Mouse (Mus musculus) T-cell, adult 2 months (primary cell): ENCODE data around the gene Crispld2.

ENCODE experiments used
- DNase-seq: peaks from one replicate; pipeline ENCODE4 v3.0.0; 2022; ENCODE audit warnings: low spot score

Gene Crispld2

GRCm38 (mm10) chr8:119992249-119992648 is at the start of gene Crispld2:
Gene Crispld2 (plus strand): TSS chr8:119992438.
- DNase-seq: peak; percentile 4

GRCm38 (mm10) chr8:119943616-119944015 is 48.6 kb upstream of the Crispld2 start:
- no peak for DNase-seq

GRCm38 (mm10) chr8:119944096-119944811 is 48.0 kb upstream of the Crispld2 start:
- peak; percentile 57 for DNase-seq

- peak; percentile 71 for DNase-seq
These were observed 45.8 kb upstream of the Crispld2 start for GRCm38 (mm10) chr8:119946326-119946865.

GRCm38 (mm10) chr8:119947653-119948052 is 44.6 kb upstream of the Crispld2 start:
- DNase-seq: no peak

GRCm38 (mm10) chr8:119948340-119948739 is 43.9 kb upstream of the Crispld2 start:
- DNase-seq: peak; percentile 58

GRCm38 (mm10) chr8:119952282-119952681 is 40.0 kb upstream of the Crispld2 start:
- no peak for DNase-seq

- DNase-seq: no peak
These were observed 39.5 kb upstream of the Crispld2 start for GRCm38 (mm10) chr8:119952747-119953146.

GRCm38 (mm10) chr8:119955333-119955732 is 36.9 kb upstream of the Crispld2 start:
- no peak for DNase-seq

GRCm38 (mm10) chr8:119958076-119958475 is 34.2 kb upstream of the Crispld2 start:
- DNase-seq: no peak

GRCm38 (mm10) chr8:119960531-119961104 is 31.6 kb upstream of the Crispld2 start:
- no peak for DNase-seq

GRCm38 (mm10) chr8:119964859-119965258 is 27.4 kb upstream of the Crispld2 start:
- DNase-seq: no peak

- no peak for DNase-seq
These were observed 24.8 kb upstream of the Crispld2 start for GRCm38 (mm10) chr8:119967435-119967834.

- DNase-seq: no peak
These were observed 22.1 kb upstream of the Crispld2 start for GRCm38 (mm10) chr8:119970169-119970568.

- peak; percentile 20 for DNase-seq
These were observed 19.7 kb upstream of the Crispld2 start for GRCm38 (mm10) chr8:119972558-119972957.

GRCm38 (mm10) chr8:119978770-119979381 is 13.4 kb upstream of the Crispld2 start:
- DNase-seq: no peak

GRCm38 (mm10) chr8:119981253-119981652 is 11.0 kb upstream of the Crispld2 start:
- DNase-seq: no peak

GRCm38 (mm10) chr8:119984085-119984484 is 8.2 kb upstream of the Crispld2 start:
- peak; percentile 5 for DNase-seq

- DNase-seq: no peak
These were observed 6.1 kb upstream of the Crispld2 start for GRCm38 (mm10) chr8:119986174-119986573.

- DNase-seq: no peak
These were observed 4.2 kb upstream of the Crispld2 start for GRCm38 (mm10) chr8:119988087-119988486.

GRCm38 (mm10) chr8:119994114-119994513 is 1.9 kb downstream of the Crispld2 start:
- DNase-seq: no peak

GRCm38 (mm10) chr8:119994556-119994955 is 2.3 kb downstream of the Crispld2 start:
- DNase-seq: no peak

GRCm38 (mm10) chr8:119997266-119997665 is 5.0 kb downstream of the Crispld2 start:
- DNase-seq: no peak
